Mouse (Mus musculus): ENCODE data around the gene Lyrm7.
"Not testable (repeated sequence)": the region's sequence is repeated elsewhere in the genome, so short reads cannot be mapped to it uniquely, and the experiment has no call there.

Lyrm7 gene

GRCm38 (mm10) chr11:54860256-54861038, at the start of gene Lyrm7:
Gene Lyrm7 (minus strand): TSS chr11:54860916.
- peak; percentile 95 for DNase-seq (ENCODE audit: extremely low spot score)

- no peak for DNase-seq (ENCODE audit: extremely low spot score)
These were observed 49.5 kb upstream of the Lyrm7 start for GRCm38 (mm10) chr11:54910081-54910665.

DNA sequence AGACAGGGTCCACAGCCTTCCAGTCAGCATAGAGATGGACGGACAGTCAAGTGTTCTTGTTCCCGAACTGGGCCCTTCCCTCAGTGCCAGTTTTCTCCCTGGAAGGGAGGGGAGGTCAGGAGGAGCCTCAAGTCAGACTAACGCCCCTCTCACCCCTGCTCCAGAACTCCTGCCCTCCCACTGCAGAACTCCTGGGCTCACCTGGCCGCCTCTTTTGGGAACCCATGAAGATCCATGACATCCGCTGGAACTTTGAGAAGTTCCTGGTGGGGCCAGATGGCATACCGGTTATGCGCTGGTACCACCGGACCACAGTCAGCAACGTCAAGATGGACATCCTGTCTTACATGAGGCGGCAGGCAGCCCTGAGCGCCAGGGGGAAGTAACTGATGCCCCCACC, 48.6 kb upstream of the Lyrm7 start:
- DNase-seq (ENCODE audit: extremely low spot score), result no peak

DNA sequence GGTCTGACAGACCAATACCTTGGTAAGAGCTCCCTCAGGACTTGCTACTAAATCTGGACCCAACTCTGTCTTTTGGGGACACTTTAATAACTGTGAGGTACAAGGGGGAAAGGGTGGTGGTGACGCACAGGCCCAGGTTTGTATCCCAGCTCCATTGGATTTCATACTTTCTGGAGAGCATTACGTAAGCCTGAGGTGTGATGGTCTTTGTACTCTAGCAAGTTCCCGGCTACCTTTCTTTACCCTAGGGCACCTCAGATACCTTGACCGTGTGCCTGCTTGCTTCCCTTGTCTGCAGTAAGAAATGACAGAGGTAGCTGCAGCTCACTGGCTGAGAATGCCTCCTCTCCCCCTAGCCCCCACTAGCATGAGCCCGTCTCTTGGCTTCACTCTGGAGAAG, 46.5 kb upstream of the Lyrm7 start:
- DNase-seq (ENCODE audit: extremely low spot score), result no peak

DNA sequence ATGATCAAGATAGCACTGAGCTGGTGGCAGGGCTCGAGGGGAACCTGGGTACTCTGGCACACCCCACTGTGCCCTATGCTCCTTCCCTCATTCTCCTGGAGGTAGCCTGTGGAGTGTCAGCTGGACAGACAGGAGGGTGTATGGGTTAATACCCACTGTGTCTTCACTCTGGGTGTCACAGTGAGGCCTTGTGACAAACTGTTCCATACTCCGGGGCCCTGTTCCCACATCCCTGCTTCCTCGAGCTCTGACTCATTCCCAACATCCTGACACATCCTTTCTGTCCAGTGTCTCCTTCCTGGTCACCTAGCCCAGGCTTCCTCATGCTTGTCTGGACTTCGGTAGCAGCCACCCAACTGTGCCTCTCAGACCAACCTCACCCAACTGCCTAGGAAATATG, 45.8 kb upstream of the Lyrm7 start:
- no peak for DNase-seq (ENCODE audit: extremely low spot score)

DNA sequence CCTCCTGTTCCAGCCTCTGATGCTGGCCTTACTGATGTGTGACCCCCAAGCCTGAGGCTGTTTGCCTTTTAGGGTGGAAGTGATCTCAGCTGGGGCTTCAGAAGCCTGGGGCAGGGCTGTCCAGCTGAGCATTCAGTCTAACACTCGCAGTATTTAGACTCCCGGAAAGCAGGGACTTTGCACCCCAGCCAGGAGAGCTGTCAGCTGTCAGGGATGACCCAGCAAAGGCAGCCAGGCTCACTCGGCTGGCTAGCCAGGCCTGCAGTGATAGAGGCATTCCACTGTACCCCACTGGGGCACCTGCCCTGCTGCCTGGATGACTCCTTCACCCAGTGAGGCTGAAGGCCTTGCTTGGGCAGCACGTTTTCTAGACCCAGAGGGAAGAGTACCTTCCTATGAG, 45.2 kb upstream of the Lyrm7 start:
- DNase-seq (ENCODE audit: extremely low spot score), result no peak

DNA sequence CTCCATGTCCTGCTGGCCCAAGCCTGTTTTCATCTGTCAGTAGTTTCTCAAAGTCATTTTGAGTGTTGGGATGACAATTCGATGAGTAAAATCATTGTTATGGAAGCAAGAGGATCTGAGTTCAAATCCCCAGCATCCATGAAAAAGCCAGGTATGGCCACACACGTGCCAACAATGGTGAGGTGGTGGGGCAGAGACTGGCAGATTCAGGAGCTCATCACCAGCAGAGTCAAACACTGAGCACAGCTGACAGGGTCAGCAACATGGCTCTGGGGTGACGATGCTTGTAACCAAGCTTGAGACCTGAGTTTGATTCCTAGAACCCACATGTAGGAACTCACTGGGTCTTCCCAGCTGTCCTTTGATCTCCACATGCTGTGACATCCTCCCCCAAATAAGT, 44.4 kb upstream of the Lyrm7 start:
- DNase-seq (ENCODE audit: extremely low spot score), result no peak

- peak; percentile 27 for DNase-seq (ENCODE audit: extremely low spot score)
These were observed 43.4 kb upstream of the Lyrm7 start for GRCm38 (mm10) chr11:54903940-54904706.

- DNase-seq (ENCODE audit: extremely low spot score), result no peak
These were observed 42.6 kb upstream of the Lyrm7 start for GRCm38 (mm10) chr11:54903339-54903738.

- peak; percentile 84 for DNase-seq (ENCODE audit: extremely low spot score)
These were observed 41.9 kb upstream of the Lyrm7 start, which contains the start of gene Gpx3 for GRCm38 (mm10) chr11:54902333-54903323. Gene Gpx3 (plus strand): TSS chr11:54902453.

- DNase-seq (ENCODE audit: extremely low spot score), result no peak
These were observed 38.9 kb upstream of the Lyrm7 start for GRCm38 (mm10) chr11:54899657-54900056.

DNA sequence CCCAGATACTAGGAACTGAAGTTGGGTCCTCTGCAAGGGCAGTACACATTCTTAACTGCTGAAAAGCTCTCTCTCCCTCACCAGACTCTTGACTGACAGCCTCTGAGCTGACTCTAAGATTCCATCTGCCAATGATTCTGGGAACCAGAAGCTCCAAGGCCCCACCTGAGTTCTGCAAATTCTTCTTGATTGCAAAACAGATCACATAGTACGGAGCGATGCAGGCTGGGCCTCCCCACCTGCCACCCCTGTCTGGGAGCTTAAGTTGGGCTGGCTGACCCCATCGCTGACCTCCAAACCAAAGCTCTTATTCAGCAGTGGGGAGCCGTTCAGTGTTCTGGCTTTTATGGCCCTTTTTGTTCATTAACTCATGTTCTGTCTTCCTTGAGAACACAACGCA, 36.8 kb upstream of the Lyrm7 start:
- no peak for DNase-seq (ENCODE audit: extremely low spot score)

DNA sequence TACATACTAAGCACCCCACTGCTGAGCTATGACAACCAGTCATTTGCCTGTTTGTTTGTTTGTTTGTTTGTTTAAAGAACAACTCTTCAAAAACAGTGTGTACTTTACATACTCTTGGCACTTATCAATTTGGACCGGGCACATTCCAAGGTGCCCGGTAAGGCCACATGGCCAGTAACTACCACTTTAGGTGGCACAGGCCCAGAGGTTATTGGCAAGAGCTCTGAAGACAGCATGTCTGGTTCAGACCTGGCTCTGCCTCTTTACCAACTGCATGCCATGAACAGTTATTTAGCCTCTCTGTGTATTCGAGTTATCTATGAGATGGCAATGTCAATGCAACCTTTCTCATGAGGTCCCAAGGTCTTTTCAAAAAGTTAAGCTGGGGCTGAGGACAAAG, 35.9 kb upstream of the Lyrm7 start:
- DNase-seq (ENCODE audit: extremely low spot score), result not testable (repeated sequence)

DNA sequence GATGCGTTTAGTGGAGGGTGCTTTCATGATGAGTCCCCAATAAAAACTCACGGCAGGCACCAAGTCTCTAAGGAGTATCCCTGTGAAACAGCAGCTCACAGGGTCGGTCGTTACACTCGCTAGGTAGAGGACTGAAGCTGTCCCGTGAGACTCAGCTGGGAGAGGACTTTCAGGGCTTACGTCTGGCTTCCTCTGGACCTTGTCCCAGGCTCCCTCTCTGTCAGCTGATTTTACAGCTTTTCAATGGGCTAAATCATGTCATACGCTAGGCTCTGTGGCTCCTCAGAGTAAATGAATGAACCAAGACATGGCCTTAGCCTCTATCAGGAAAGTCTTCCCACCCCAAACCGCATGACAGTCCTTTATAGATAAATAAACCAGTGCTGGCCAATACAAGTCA, 33.9 kb upstream of the Lyrm7 start:
- DNase-seq (ENCODE audit: extremely low spot score), result no peak

DNA sequence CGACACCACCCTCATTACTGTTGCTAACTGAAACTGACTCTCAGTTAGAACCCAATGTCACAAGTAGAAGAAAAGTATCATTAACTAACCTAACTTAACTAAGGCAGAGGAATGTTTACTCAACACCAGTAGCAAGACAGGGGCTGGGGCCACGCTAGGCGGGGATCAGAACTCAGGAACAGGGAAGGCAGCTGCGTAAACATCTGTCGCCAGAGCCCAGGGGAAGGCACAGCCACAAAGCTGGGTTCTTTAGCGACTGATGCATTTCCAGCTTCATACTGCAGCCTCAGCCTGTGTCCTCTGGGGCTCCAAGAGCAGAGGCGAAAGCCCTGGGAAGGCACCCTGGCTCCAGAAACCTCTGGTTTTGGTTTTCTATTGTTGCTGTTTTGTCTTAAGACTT, 31.4 kb upstream of the Lyrm7 start:
- no peak for DNase-seq (ENCODE audit: extremely low spot score)

- no peak for DNase-seq (ENCODE audit: extremely low spot score)
These were observed 30.6 kb upstream of the Lyrm7 start for GRCm38 (mm10) chr11:54891341-54891740.

DNA sequence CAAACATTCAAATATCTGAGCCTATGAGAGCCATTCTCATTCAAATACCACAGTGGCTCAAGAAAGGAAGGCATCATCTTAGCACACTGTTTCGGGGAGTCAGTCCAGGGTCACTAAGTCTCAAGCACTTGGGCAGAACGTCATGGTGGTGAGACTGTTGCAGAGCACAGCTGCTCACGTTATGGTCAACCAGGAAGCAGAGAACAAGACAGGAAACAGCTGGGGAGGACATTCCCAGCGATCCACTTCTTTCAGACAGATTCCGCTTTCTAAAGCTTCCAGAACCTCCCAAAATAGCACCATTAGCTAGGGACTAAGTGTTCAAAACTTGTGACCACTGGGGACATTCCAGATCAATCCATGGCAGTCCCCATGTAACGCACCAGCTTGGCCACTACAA, 27.2 kb upstream of the Lyrm7 start:
- no peak for DNase-seq (ENCODE audit: extremely low spot score)

DNA sequence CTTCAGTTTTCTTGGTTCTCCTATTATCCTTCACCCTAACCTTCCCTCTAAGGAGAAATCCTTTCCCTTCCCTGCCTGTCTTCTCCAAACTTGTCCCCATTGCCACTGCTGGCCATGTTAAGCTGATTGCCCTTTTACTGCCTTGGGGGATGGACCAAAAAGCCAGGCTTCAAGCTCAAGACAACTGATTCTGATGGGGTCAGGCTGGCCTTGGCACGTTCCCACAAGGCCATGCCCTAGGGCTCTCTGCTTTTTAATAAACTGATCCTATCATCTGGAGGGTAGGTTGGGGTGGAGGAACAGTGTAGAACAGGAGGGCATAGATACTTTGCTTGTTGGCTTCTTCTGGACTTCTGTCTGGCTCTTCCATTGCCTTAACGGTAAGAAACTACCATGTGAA, 24.7 kb upstream of the Lyrm7 start:
- no peak for DNase-seq (ENCODE audit: extremely low spot score)

DNA sequence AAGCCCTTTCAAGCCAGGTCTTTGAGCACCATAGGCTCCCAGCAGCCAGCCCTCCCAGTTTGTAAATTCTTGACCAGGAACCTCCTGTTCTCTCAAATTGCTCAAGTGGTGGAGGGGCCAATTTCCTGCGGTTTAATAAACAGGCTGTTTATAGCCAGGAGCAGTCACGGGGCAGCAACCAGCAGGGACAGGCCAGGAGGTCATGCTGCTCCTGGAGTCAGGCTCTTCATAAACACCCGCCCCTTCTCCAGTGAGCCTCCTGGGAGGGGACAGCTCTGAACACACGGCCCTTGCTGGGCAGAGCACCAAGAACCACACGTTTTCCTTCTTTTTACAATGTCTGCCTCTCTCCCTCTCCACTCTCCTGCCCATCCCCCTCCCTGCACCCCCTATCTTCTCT, 24.2 kb upstream of the Lyrm7 start:
- peak; percentile 49 for DNase-seq (ENCODE audit: extremely low spot score)

- DNase-seq (ENCODE audit: extremely low spot score), result no peak
These were observed 23.6 kb upstream of the Lyrm7 start for GRCm38 (mm10) chr11:54884197-54884828.

GRCm38 (mm10) chr11:54882671-54883070, 22.0 kb upstream of the Lyrm7 start:
- DNase-seq (ENCODE audit: extremely low spot score), result no peak
